Mouse (Mus musculus) brain, embryonic 14.5 days (tissue): ENCODE measurements around the gene Gm43191. TPM values are rescaled to one million over a fixed set of nuclear protein-coding genes. Genes with fewer than 3 reads are reported as not detected.

Source experiments
- DNase-seq: peaks from one replicate; pipeline ENCODE4 v3.0.0-alpha.2; 2011; ENCODE audit warnings: low read depth
- CTCF ChIP-seq: fragments of 200-500 bp; IDR thresholded peaks from 2 replicates; pipeline ENCODE4 v1.5.1; 2012; ENCODE audit warnings: inconsistent platforms, mild to moderate bottlenecking, moderate library complexity, borderline replicate concordance; ENCODE audit not compliant: insufficient read depth, insufficient read length; ENCODE audit errors: extremely low read depth
- POLR2A ChIP-seq: fragments of 200-500 bp; IDR thresholded peaks from 2 replicates; pipeline ENCODE4 v1.6.1; 2012; ENCODE audit warnings: mild to moderate bottlenecking, inconsistent platforms, borderline replicate concordance; ENCODE audit not compliant: poor library complexity, insufficient read depth, insufficient read length, severe bottlenecking; ENCODE audit errors: extremely low read depth
- polyA plus RNA-seq: library from polyadenylated mRNA; depleted of rRNA; stranded (reverse); fragments of >200 nt; gene quantifications from 2 replicates; pipeline ENCODE4 v1.2.3, GENCODE M21; 2012; rRNA removed

The Gm43191 gene
- polyA plus RNA-seq, 1 experiment, result not detected

GRCm38 (mm10) chr3:116604570-116604969 is 76.5 kb downstream of the Gm43191 start:
- no peak for TF ChIP-seq CTCF
- TF ChIP-seq POLR2A, result no peak
- DNase-seq, result peak; percentile 45

DNA sequence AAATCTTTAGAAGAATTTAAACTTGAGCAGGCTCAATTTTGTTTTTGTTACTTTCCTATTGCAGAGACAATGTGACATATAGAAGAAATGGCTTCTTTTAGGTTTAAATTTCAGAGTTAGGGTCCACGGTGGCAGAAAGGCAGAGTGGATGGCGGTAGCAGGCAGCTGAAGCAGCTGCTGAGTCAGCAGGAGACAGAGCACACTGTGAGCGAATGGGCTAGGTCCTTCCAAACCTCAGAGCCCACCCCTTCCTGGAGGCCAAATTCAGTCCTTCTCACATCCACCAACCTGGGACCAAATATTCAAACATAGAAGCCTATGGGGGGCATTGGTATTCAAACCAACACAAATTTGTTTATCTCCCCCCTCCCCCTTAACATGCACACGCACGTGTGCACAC is 79.3 kb downstream of the Gm43191 start:
- TF ChIP-seq POLR2A (no peak), CTCF (no peak)
- no peak for DNase-seq

GRCm38 (mm10) chr3:116601005-116601404 is 80.1 kb downstream of the Gm43191 start:
- TF ChIP-seq POLR2A (no peak), CTCF (no peak)
- DNase-seq, result no peak

DNA sequence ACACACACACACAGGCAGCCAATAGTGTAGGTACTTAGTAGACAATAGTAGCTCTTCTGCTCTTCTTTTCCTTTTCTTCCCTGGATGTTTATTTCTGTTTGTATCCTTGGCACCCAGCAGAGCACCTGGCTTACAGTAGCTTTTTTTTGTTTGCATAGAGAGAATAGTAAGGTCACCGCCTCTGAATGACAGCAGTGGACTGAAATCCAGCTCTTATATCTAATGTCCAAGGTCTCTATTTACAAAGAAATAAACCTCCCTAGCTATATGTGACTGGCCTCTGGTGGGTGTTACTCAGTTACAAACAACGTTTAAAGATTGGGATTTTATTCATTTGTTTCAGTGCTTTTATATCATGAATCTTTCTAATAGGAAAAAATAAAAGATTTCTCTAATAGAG is 81.4 kb downstream of the Gm43191 start:
- DNase-seq, result no peak
- TF ChIP-seq POLR2A, result no peak
- no peak for TF ChIP-seq CTCF

DNA sequence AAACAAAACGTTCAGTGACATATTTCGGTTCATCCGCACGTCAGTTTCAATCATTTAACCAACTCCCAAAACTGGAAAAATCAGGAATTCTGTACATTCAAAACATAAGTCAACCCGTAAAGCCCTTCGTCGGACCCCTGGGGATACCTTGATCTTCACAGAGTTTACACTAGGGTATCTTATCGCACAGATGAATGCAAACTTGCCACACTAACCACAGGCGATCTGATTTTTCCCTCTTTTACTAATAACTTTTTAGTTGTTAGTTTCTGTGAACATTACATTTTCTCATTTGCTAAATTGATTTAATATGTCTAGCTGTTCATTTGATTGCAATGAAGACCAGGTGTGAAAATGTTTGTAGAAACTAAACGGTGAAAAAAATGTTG is 85.5 kb downstream of the Gm43191 start:
- DNase-seq, result no peak
- TF ChIP-seq POLR2A (no peak), CTCF (no peak)

DNA sequence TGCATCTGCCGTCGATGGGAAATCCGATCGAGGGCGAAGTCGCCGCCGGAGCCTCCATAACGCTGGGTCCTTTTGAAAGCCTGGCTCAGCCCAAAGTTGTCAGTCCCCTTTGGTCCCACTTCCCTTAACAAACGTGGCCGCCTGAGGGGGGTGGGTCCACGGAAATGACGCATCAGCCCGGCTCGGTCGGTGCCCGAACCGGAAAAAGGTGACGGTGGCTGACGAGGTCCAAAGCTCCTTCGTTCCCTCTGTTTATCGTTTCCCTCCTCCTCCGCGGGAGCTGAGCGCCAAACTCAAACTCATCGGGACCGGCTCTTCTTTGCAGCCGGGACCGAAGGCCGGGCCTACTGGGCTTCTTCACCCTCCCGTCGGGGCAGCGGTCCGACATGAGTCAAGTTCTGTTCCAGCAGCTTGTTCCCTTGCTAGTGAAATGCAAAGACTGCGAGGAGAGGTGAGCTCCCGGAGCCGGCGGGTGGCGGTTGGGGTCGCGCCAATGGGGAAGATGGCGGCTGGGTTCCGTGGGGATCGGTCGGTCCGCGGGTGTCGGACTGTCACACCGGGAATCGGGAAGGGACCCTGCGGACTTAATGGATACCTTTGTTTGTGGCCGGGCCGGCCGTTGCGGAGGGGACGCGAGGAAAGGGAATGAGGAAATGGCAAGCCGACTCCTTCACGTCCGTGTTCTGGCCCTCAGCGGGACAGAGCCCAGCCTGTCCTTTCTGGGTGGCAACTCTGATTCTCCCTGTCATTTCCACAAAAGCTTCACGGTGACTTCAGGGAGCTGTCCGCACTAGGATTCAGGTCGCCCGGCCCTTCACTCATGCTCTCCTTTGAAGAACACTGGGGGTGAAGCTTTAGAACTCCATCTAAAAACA is 86.1 kb downstream of the Gm43191 start, which contains the start of gene Sass6:
Gene Sass6, plus strand, starts transcription at position 255 of the 875 bp plus-strand sequence.
- peak; percentile 99 for DNase-seq
- TF ChIP-seq CTCF, result no peak
- no peak for TF ChIP-seq POLR2A

DNA sequence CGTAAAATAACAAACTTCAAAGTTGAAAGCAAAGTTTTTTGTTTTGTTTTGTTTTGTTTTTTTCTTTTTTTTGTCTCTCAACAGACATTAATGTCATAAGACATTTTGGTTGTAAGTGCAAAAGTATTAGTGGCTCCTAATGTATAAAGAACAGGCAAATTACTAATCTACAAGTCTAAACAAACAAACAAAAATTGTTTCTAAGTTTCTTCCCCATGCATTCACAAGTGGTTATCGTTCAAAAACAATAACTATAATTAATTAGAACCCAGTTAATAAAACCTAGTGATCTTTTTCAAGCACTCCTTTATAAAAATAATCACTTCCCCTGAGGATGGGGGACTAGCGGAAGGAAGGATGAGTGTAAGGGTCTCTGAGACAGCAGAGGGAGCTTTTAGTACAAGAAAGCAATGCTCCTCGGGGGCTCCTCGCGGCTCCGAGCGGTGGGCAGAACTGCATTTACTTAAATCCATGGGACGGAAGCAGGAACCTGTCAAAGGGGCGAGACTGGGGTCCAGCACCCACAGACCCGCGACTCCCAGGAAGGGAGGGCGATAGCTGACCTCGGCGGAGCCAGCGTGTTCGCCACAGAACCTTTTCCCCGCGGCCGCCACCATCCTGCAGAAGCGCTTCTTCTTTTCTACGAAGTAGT is 86.9 kb downstream of the Gm43191 start:
- DNase-seq, result peak; percentile 89
- TF ChIP-seq POLR2A (no peak), CTCF (peak; percentile 35; the same call in 1 of the 2 replicates)

Other genes starting within 250 kb of the Gm43191 start
- gene Rtca, start 173.1 kb downstream of the Gm43191 start, polyA plus RNA-seq, result 88.2 and 90.0 TPM in 2 replicates
- 11.2 TPM in 2 replicates for gene Dbt, start 168.2 kb downstream of the Gm43191 start, polyA plus RNA-seq
- gene Lrrc39, start 118.3 kb downstream of the Gm43191 start, polyA plus RNA-seq, result 0.08 and 0.10 TPM in 2 replicates
- gene Sass6, start 86.3 kb downstream of the Gm43191 start, polyA plus RNA-seq, result 10.4 and 10.7 TPM in 2 replicates
- 25.3 and 27.2 TPM in 2 replicates for gene Trmt13, start 66.7 kb downstream of the Gm43191 start, polyA plus RNA-seq
- gene Mfsd14a, start 18.6 kb downstream of the Gm43191 start, polyA plus RNA-seq, result 38.8 and 44.9 TPM in 2 replicates
- 10.0 and 10.4 TPM in 2 replicates for gene Slc35a3, start 31.6 kb upstream of the Gm43191 start, polyA plus RNA-seq
- gene Agl, start 126.9 kb upstream of the Gm43191 start, polyA plus RNA-seq, result 11.4 and 18.0 TPM in 2 replicates
- 2.9 and 4.0 TPM in 2 replicates for gene Frrs1, start 178.2 kb upstream of the Gm43191 start, polyA plus RNA-seq